Mouse (Mus musculus) gonadal fat pad, adult 2 months (tissue): ENCODE measurements around the gene Xrn1. TPM values are rescaled to one million over a fixed set of nuclear protein-coding genes. Genes with fewer than 3 reads are reported as not detected.
"Not testable (repeated sequence)": the region's sequence is repeated elsewhere in the genome, so short reads cannot be mapped to it uniquely, and the experiment has no call there.

Source experiments
- DNase-seq: peaks from one replicate; pipeline ENCODE4 v3.0.0-alpha.2; 2012; ENCODE audit warnings: low read depth
- polyA plus RNA-seq: library from polyadenylated mRNA; depleted of rRNA; stranded (reverse); fragments of >200 nt; gene quantifications from 2 replicates; pipeline ENCODE4 v1.2.3, GENCODE M21; 2012; rRNA removed

Xrn1 gene
- polyA plus RNA-seq, 1 experiment = 5.1 TPM

DNA sequence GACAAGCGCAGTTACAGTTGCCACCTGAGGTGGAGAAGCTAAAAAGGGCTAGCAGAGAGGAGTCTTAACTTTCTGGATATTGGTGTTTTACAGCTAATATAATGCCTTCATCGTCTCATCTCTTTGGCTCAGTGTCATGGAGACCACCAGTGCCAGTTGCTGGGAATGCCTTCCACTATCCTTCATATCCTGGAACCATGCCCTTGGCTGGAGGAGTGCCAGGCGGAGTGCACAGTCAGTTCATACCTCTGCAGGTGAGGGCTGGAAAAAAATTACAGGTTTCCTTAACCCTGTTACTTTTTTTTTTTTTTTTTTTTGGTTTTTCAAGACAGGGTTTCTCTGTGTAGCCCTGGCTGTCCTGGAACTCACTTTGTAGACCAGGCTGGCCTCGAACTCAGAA is 96.9 kb downstream of the Xrn1 start:
- DNase-seq = no peak

DNA sequence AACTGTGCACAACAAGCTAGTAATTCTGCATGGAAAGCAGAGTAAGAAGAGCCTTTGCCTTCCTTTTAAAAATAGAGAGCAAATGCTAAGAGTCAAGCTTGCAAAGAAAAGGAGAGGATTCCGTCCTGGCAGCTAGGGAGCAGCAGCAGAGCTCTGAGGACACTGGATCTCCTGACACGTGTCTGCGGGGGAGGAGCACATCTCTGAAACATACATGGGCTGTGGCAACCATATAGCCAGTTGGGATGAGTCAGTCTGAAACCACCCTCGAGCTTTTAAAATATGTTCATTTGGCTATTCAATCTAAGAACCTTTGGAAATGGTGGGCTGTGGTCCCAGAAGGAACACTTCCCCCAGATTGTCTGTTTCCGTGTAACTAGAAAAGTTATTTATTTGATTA is 100.3 kb downstream of the Xrn1 start:
- DNase-seq = peak; percentile 9

DNA sequence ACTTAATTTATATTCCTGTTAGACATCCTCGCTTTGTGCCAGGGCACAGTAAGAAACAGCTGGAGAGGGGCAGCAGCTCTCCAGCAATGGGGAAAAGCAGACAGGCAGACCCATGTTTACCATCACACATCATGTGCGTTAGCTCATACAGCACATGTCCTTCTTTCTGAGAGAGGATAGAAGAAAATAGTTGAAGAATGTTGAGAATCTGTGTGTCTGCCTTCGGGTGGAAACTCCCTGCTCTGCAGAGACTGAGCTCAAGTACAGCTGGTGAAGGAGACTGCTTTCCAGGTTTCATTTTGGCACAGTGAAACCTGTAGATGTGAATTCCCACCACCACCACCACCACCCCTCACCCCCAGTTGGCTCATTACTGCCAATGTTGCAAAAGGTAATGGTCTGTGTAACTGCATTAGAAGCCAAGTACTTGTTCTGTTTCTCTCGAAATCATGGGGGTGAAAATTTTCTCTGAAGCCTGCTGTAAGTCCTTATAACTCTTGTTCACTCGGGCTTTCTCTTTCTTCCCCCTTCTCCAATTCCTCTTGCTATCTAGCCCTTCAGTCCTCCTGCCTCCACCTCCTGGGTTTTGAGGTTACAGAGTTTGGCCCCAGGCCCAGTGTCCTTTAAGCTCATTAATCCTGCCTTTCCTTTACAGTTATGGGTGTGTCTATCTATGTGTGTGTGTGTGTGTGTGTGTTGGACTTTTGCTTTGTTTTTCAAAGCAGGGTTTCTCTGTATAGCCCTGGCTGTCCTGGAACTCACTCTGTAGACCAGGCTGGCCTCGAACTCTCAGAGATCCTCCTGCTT is 102.1 kb downstream of the Xrn1 start:
- no peak for DNase-seq

DNA sequence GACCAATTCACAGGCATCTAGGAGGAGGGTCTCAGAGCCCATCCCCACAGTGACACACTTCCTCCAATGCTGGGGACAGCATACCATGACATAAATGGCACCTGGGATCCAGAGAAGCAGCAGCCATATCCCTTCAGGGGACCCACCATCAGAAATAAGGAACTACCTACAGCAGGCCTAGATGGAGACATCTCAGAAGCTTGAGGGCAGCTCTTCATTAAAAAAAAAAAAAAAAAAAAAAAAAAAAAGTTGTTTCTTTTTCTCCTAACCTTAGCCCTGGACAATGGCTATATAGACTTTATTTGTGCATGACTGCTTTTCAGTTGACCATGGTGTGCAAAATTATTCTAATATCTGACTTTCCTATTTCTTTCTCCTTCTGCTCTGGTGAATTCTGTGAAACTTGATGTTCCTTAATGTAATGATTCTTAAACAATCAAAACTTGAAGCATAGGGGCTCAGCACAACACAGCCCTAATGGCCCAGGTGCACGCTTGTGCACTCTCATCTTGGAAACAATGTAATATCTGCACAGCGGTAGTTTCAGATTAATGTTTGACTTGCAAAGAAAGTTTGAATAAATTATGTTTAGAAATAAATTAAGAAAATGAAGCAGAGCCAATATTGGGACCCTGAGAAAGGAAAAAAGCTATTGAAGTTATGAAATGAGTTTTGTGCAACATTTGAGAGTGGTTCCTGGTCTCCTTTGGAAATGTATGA is 108.7 kb downstream of the Xrn1 start:
- no peak for DNase-seq

GRCm38 (mm10) chr9:96063803-96064475 is 109.4 kb downstream of the Xrn1 start:
- no peak for DNase-seq

GRCm38 (mm10) chr9:96067507-96067906 is 112.9 kb downstream of the Xrn1 start:
- DNase-seq = no peak

GRCm38 (mm10) chr9:96078752-96079315 is 124.3 kb downstream of the Xrn1 start:
- DNase-seq = no peak

DNA sequence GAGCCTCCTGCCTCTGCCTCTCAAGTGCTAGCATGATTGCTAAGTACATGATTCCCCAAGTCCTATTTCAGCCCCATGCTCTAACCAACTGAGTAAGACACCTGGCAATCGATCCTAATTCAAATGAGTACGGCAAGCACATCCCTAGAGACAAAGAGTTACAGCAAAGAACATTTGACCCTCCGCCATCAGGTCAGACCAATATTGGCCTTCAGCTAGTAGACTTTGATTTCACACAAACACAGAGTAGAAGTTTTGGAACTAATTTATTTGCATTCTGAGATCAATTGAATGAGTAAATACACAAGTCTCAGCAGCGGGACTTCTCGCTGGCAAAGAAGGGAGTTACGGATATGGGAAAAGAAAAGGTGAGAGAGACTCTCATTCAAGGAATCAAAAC is 130.7 kb downstream of the Xrn1 start:
- DNase-seq = no peak

- DNase-seq = no peak
These were observed 133.1 kb downstream of the Xrn1 start for GRCm38 (mm10) chr9:96087671-96088070.

- DNase-seq = not testable (repeated sequence)
These were observed 133.9 kb downstream of the Xrn1 start for GRCm38 (mm10) chr9:96088456-96088855.

- not testable (repeated sequence) for DNase-seq
These were observed 138.1 kb downstream of the Xrn1 start for GRCm38 (mm10) chr9:96092637-96093036.

DNA sequence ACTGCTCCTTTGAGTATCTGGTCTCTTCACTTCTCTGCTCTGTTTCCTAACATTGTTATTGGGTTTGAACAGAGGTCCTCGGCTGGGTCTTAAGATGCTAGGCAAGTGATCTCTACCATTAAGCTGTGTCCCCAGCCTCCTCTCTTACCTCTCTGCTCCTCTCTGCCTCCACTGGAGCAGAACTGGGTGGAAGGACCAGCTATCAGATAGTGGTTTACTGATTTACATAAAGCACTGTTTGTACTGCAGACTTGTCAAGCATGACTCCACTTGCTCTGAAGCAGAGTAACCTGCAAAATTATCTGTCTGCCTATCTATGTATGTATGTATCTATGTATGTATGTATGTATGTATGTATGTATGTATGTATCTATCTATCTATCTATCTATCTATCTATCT is 138.7 kb downstream of the Xrn1 start:
- no peak for DNase-seq

DNA sequence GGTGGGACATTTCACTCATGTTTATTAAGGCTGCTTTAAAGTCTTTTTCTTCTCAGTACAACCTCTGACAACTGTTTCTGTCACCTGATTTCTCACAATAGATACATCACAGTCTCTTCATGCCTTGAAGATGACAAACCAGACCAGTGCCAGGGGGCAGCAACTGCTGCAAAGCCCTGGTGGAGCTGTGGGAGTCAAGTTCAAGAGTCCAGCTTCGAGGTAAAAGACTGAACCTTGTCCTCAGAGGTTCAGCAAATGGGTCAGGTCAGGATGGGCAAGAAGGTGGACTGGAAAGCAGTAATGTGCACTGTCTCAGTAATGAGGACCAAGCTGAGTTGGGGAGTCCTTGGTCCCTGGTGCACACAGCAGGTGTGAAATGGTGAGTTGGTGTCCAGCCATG is 139.8 kb downstream of the Xrn1 start:
- DNase-seq = no peak

GRCm38 (mm10) chr9:96095192-96095591 is 140.6 kb downstream of the Xrn1 start:
- no peak for DNase-seq

DNA sequence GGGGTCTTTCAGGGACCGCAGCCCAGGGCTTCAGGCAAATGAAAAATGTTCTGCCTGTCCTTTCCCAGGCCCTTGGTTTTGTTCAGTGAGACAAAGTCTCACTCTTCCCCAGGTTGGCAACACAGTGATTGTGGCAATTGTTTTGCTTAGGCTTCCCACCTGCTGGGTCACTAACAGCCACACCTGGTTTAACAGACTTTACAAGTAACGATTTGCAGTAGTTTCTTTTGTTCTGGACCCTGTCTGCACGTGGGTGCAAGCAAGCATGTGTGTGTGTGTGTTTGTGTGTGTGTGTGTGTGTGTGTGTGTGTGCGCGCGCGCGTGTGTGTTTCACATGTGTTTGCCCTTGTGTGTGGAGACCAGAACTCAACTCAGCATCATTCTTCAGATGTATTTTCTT is 148.3 kb downstream of the Xrn1 start:
- no peak for DNase-seq

Other genes starting within 250 kb of the Xrn1 start
- 1.3 and 1.4 TPM in 2 replicates for gene Trpc1, start 204.4 kb upstream of the Xrn1 start, polyA plus RNA-seq
- gene Pls1, start 109.4 kb upstream of the Xrn1 start, polyA plus RNA-seq = 0.38 and 0.61 TPM in 2 replicates
- gene Atr, start 97.2 kb upstream of the Xrn1 start, polyA plus RNA-seq = 3.7 TPM in 2 replicates
- 10.2 and 11.7 TPM in 2 replicates for gene Gk5, start 164.6 kb downstream of the Xrn1 start, polyA plus RNA-seq
- gene Tfdp2, start 241.5 kb downstream of the Xrn1 start, polyA plus RNA-seq = 11.0 and 16.2 TPM in 2 replicates